Mouse (Mus musculus) bone marrow, adult 2 months (tissue): Measurements from ENCODE around the gene Lmnb2.

Source experiments
- CTCF ChIP-seq: fragments of 200-500 bp; IDR thresholded peaks from 2 replicates; pipeline ENCODE4 v1.5.1; 2011; ENCODE audit warnings: low read length, control low read depth; ENCODE audit not compliant: control insufficient read depth, insufficient read depth
- POLR2A ChIP-seq: fragments of 200-500 bp; IDR thresholded peaks from 2 replicates; pipeline ENCODE4 v1.6.1; 2011; ENCODE audit warnings: low read depth, mild to moderate bottlenecking, control low read depth, low read length, borderline replicate concordance; ENCODE audit not compliant: control insufficient read depth

DNA sequence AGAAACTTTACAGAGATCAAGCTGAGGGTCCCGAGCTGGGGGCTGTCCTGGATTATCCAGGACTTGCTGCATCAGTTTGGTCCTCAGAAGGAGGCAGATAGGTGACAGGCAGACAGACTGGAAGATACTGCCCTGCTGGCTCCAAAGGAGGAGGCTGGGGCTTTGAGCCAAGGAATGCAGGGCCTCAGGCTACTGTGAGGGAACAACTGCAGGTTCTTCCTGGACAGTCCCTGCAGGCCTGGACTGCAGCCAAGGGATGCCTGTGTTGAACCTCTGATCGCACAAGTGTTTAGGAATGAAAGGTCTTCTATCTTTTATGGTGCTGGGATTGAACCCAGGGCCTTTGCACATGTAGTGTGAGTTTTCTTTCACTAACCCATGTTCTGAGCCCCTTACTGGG lies 29.8 kb upstream of the Lmnb2 start:
- TF ChIP-seq CTCF, result no peak
- no peak for TF ChIP-seq POLR2A
